Mouse (Mus musculus): ENCODE measurements around the gene Mybbp1a.

GRCm38 (mm10) chr11:72413601-72414190 is 27.5 kb upstream of the Mybbp1a start:
- no peak for TF ChIP-seq CTCF (IDR thresholded peaks at IDR 0.05; ENCODE audit: borderline replicate concordance, insufficient read depth, low read length)
- no peak for TF ChIP-seq POLR2A (IDR thresholded peaks at IDR 0.05; ENCODE audit: low read depth, low read length)
